Mouse (Mus musculus) layer of hippocampus, adult 9-11 months (tissue): ENCODE data around the gene Sall2.
"Not testable (repeated sequence)": the region's sequence is repeated elsewhere in the genome, so short reads cannot be mapped to it uniquely, and the experiment has no call there.

ENCODE experiments used
- DNase-seq: peaks from one replicate; pipeline ENCODE4 v3.0.0; 2022

Gene Sall2

GRCm38 (mm10) chr14:52327910-52328812, at the start of gene Sall2:
Gene Sall2 (minus strand): TSS chr14:52328762.
- no peak for DNase-seq

GRCm38 (mm10) chr14:52368741-52369140, 40.2 kb upstream of the Sall2 start:
- no peak for DNase-seq

GRCm38 (mm10) chr14:52356308-52356707, 27.7 kb upstream of the Sall2 start, which contains the start of gene Olfr1513:
Gene Olfr1513 (minus strand): TSS chr14:52356408.
- no peak for DNase-seq

GRCm38 (mm10) chr14:52339512-52339852, 10.9 kb upstream of the Sall2 start:
- no peak for DNase-seq

GRCm38 (mm10) chr14:52338751-52339511, 10.4 kb upstream of the Sall2 start:
- DNase-seq: peak; percentile 67

GRCm38 (mm10) chr14:52332171-52332570, 3.6 kb upstream of the Sall2 start:
- no peak for DNase-seq

- DNase-seq: no peak
Observed at GRCm38 (mm10) chr14:52331069-52331750, 2.6 kb upstream of the Sall2 start.

- no peak for DNase-seq
Observed at GRCm38 (mm10) chr14:52327375-52327901, 1.1 kb downstream of the Sall2 start.

- DNase-seq: no peak
Observed at GRCm38 (mm10) chr14:52325890-52326289, 2.7 kb downstream of the Sall2 start.

- no peak for DNase-seq
Observed at GRCm38 (mm10) chr14:52319361-52319760, 9.2 kb downstream of the Sall2 start.

GRCm38 (mm10) chr14:52316441-52317225, 11.9 kb downstream of the Sall2 start:
- no peak for DNase-seq

GRCm38 (mm10) chr14:52315792-52316440, 12.6 kb downstream of the Sall2 start:
- peak; percentile 68 for DNase-seq

GRCm38 (mm10) chr14:52315283-52315780, 13.2 kb downstream of the Sall2 start:
- no peak for DNase-seq

- DNase-seq: no peak
Observed at GRCm38 (mm10) chr14:52314808-52315150, 13.8 kb downstream of the Sall2 start.

- DNase-seq: no peak
Observed at GRCm38 (mm10) chr14:52313931-52314807, 14.4 kb downstream of the Sall2 start.

- DNase-seq: no peak
Observed at GRCm38 (mm10) chr14:52310906-52311305, 17.7 kb downstream of the Sall2 start.

GRCm38 (mm10) chr14:52310343-52310742, 18.2 kb downstream of the Sall2 start:
- DNase-seq: not testable (repeated sequence)

GRCm38 (mm10) chr14:52306100-52306499, 22.5 kb downstream of the Sall2 start:
- DNase-seq: no peak

GRCm38 (mm10) chr14:52304644-52305271, 23.8 kb downstream of the Sall2 start, which contains the start of gene Mettl3:
Gene Mettl3 (minus strand): TSS chr14:52305128.
- peak; percentile 93 for DNase-seq

GRCm38 (mm10) chr14:52303517-52303916, 25.0 kb downstream of the Sall2 start:
- DNase-seq: not testable (repeated sequence)
